Mouse (Mus musculus) heart, embryonic 16.5 days (tissue): ENCODE measurements around the gene Snrnp27. TPM values are rescaled to one million over a fixed set of nuclear protein-coding genes. Genes with fewer than 3 reads are reported as not detected.

Source experiments
- ATAC-seq: fragments of 200-750 bp; cut with Nextera tagmentation; replicated peaks from 2 replicates; pipeline ENCODE4 v1.8.0; 2017; ENCODE audit warnings: moderate number of reproducible peaks; ENCODE audit not compliant: insufficient read depth, low FRiP score; ENCODE audit errors: extremely low read depth
- H3K27ac ChIP-seq: fragments of 300-500 bp; sonication (generic); 2 replicates; pipeline ENCODE4 v1.5.1; 2014; ENCODE audit warnings: mild to moderate bottlenecking, low read length, control low read depth, moderate library complexity
- H3K27me3 ChIP-seq: fragments of 300-500 bp; sonication (generic); 2 replicates; pipeline ENCODE4 v1.6.1; 2014; ENCODE audit warnings: low read length, mixed read lengths; ENCODE audit not compliant: control insufficient read depth, insufficient read depth
- H3K36me3 ChIP-seq: fragments of 300-500 bp; sonication (generic); 2 replicates; pipeline ENCODE4 v1.6.1; 2014; ENCODE audit not compliant: control insufficient read depth, insufficient read depth
- H3K4me1 ChIP-seq: fragments of 300-500 bp; sonication (generic); 2 replicates; pipeline ENCODE4 v1.6.1; 2014; ENCODE audit warnings: low read length, mixed read lengths; ENCODE audit not compliant: control insufficient read depth, insufficient read depth
- H3K4me2 ChIP-seq: fragments of 300-500 bp; sonication (generic); 2 replicates; pipeline ENCODE4 v1.6.1; 2014; ENCODE audit warnings: low read depth, mild to moderate bottlenecking, control low read depth, low read length
- H3K4me3 ChIP-seq: fragments of 300-500 bp; sonication (generic); 2 replicates; pipeline ENCODE4 v1.5.1; 2014; ENCODE audit warnings: mild to moderate bottlenecking, control low read depth, low read length
- H3K9ac ChIP-seq: fragments of 300-500 bp; sonication (generic); 2 replicates; pipeline ENCODE4 v1.6.1; 2014; ENCODE audit warnings: low read length, control low read depth
- H3K9me3 ChIP-seq: fragments of 300-500 bp; sonication (generic); replicated peaks from 2 replicates; pipeline ENCODE4 v1.6.1; 2016; ENCODE audit warnings: low read length; ENCODE audit not compliant: control insufficient read depth
- WGBS: fragments of 180-500 bp; shearing (Covaris S2); extraction: QIAGEN DNeasy Blood & Tissue Kit; methylation state at CpG from one replicate; pipeline ENCODE4 v1.1.7; 2014; 5-methylcytosine and 5-hydroxymethylcytosine counted together
- polyA plus RNA-seq: library from polyadenylated mRNA; unstranded; fragments of >200 nt; fragmentation: Nextera tagmentation; extraction: Ambion mirVana; gene quantifications from 2 replicates; pipeline ENCODE4 v1.2.1, GENCODE M21; 2015

Snrnp27 gene
- polyA plus RNA-seq, 1 experiment from 2014 or later: 81.8 TPM

GRCm38 (mm10) chr6:86637171-86637835 lies 47.0 kb downstream of the Snrnp27 start:
- ATAC-seq: no peak
- Histone ChIP-seq H3K4me2 (no peak overlapping the region), H3K27me3 (no peaks in the 10 kb centered on the region), H3K36me3 (no peaks in the 10 kb centered on the region), H3K4me3 (no peak overlapping the region), H3K27ac (no peak overlapping the region), H3K9ac (no peak overlapping the region), H3K9me3 (no peaks in the 10 kb centered on the region), H3K4me1 (peaks cover 6% of the 10 kb centered on the region)
- WGBS: 50% methylated on average over 4 of the region's 4 CpGs

DNA sequence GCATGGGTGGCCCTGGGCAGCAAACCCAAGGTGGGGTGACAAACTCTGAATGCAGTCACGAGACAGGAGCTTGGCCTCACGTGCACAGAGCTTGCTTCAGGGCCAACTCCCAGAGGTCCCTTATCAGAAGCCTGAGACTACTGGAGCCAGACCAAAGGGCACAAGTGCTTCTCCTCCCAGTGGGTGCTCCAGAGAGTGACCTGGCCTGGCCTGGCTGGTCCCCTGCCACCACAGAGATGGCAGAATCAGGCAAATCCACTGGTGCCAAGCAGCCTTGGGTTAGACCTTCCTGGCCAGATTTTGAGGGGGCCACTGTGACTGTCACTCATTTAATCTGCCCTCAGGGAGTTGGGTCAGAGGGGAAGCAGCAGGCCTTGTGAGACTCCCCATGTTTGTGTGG lies 47.8 kb downstream of the Snrnp27 start:
- no peak overlapping the region for H3K9ac ChIP-seq
- H3K4me2 ChIP-seq: no peak overlapping the region
- 35% methylated on average over 2 of the region's 2 CpGs for WGBS
- H3K27ac ChIP-seq: no peak overlapping the region
- peak; percentile 52; the same call in 1 of the 2 replicates for ATAC-seq
- H3K9me3 ChIP-seq: no peaks in the 10 kb centered on the region
- H3K36me3 ChIP-seq: no peaks in the 10 kb centered on the region
- H3K27me3 ChIP-seq: no peaks in the 10 kb centered on the region
- H3K4me1 ChIP-seq: peaks cover 6% of the 10 kb centered on the region
- H3K4me3 ChIP-seq: no peak overlapping the region

- Histone ChIP-seq H3K27ac (no peak overlapping the region), H3K9ac (no peak overlapping the region), H3K4me1 (no peaks in the 10 kb centered on the region), H3K36me3 (no peaks in the 10 kb centered on the region), H3K4me3 (no peak overlapping the region), H3K4me2 (no peak overlapping the region), H3K27me3 (no peaks in the 10 kb centered on the region), H3K9me3 (no peaks in the 10 kb centered on the region)
- 67% methylated on average over 3 of the region's 3 CpGs for WGBS
- ATAC-seq: no peak
These were observed 54.2 kb downstream of the Snrnp27 start for GRCm38 (mm10) chr6:86630141-86630540.

DNA sequence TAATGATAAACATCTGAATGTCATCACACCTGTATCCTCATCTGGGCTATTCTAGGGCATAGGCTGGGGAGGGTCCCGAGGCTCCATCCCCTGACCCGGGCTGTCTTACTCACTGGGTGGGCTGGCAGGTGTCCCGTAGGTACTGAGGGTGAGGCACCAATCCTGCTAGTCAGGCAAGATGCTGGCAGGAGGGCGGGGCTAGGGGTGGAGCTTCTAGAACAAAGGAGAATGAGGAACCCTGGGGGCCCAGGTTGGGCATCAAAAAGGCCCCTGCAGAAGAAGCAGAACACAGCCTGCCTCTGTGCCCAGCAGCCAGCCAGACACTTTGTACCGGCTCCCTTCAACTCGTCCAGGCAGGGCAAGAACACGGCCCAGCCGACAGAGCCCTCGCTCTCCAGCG lies 56.4 kb downstream of the Snrnp27 start, which contains the start of gene Asprv1:
TSS of gene Asprv1 (plus strand) at position 219 of the 400 bp plus-strand sequence.
- H3K4me2 ChIP-seq: no peak within 1 kb of the TSS
- H3K9me3 ChIP-seq: no peaks in the 10 kb centered on the region
- peaks cover 9% of the 10 kb centered on the region for H3K4me1 ChIP-seq
- no peaks in the 10 kb centered on the region for H3K36me3 ChIP-seq
- no peaks in the 10 kb centered on the region for H3K27me3 ChIP-seq
- no peak within 1 kb of the TSS for H3K4me3 ChIP-seq
- no peak within 1 kb of the TSS for H3K9ac ChIP-seq
- ATAC-seq: no peak
- H3K27ac ChIP-seq: no peak within 1 kb of the TSS
- WGBS: 54% methylated on average over 10 of the region's 10 CpGs

Other genes starting within 250 kb of the Snrnp27 start
- 18.5 and 20.1 TPM in 2 replicates for gene C87436, start 246.1 kb downstream of the Snrnp27 start, polyA plus RNA-seq
- gene Pcbp1, start 158.2 kb downstream of the Snrnp27 start, polyA plus RNA-seq: 149 and 264 TPM in 2 replicates
- 0.64 and 0.86 TPM in 2 replicates for gene Asprv1, start 56.4 kb downstream of the Snrnp27 start, polyA plus RNA-seq
- 8.8 and 9.4 TPM in 2 replicates for gene Mxd1, start 15.4 kb downstream of the Snrnp27 start, polyA plus RNA-seq
- 14.8 and 17.3 TPM in 2 replicates for gene Gmcl1, start 48.9 kb upstream of the Snrnp27 start, polyA plus RNA-seq
- 32.7 and 35.0 TPM in 2 replicates for gene Anxa4, start 109.1 kb upstream of the Snrnp27 start, polyA plus RNA-seq
- gene Aak1, start 165.0 kb upstream of the Snrnp27 start, polyA plus RNA-seq: 17.8 and 21.8 TPM in 2 replicates